Comparison of ENCODE assay signal across 22 mouse cellular contexts in genomic region chr12:21126516-21126915, GRCm38 (mm10).
DNase-seq lines count a peak whose midpoint lies in the region; ATAC-seq lines count a peak whose summit lies in the region.
"Had no signal": no experiment of that assay in that cellular context is flagged by ENCODE, and none has a peak within 500 bp of the region (broad histone marks: within the 10 kb centered on the region; RNA-seq: fewer than 3 reads in every experiment).

No protein-coding gene starts in this region.

- H3K27ac ChIP-seq in forebrain, embryonic 15.5 days (replicated peaks): peak overlapping the region; percentile 33
- no peak overlapping the region for H3K27ac ChIP-seq in forebrain, embryonic 14.5 days (ENCODE audit: low read depth, low read length)
- peak overlapping the region; percentile 65; the same call in 1 of the 2 replicates for H3K27ac ChIP-seq in hindbrain, embryonic 14.5 days
- H3K27ac ChIP-seq in hindbrain, embryonic 12.5 days: no peak overlapping the region
- H3K27ac ChIP-seq in midbrain, embryonic 11.5 days (ENCODE audit: low read depth, low read length): no peak overlapping the region
- no peak overlapping the region for H3K27ac ChIP-seq in midbrain, embryonic 10.5 days (replicated peaks)
- 0 out of 2 replicates have a peak overlapping the region, but pooled peaks have one; percentile 22 for H3K27ac ChIP-seq in midbrain, embryonic 15.5 days
- H3K27ac ChIP-seq: embryonic facial prominence, embryonic 12.5 days; heart, embryonic 15.5 days; intestine, embryonic 15.5 days; limb, embryonic 13.5 days; liver, embryonic 14.5 days had no signal

- no peaks in the 10 kb centered on the region for H3K27me3 ChIP-seq in forebrain, embryonic 15.5 days
- H3K27me3 ChIP-seq in forebrain, embryonic 14.5 days (replicated peaks; ENCODE audit: control insufficient read depth, insufficient read depth, low read length): no peaks in the 10 kb centered on the region
- no peaks in the 10 kb centered on the region for H3K27me3 ChIP-seq in hindbrain, embryonic 14.5 days (ENCODE audit: control insufficient read depth, insufficient read depth, low read length)
- H3K27me3 ChIP-seq in hindbrain, embryonic 12.5 days: no peaks in the 10 kb centered on the region
- H3K27me3 ChIP-seq in midbrain, embryonic 11.5 days (ENCODE audit: control insufficient read depth, insufficient read depth, low read length): no peaks in the 10 kb centered on the region
- H3K27me3 ChIP-seq in midbrain, embryonic 10.5 days (ENCODE audit: low read depth, poor library complexity, severe bottlenecking): no peaks in the 10 kb centered on the region
- H3K27me3 ChIP-seq in midbrain, embryonic 15.5 days (replicated peaks): no peaks in the 10 kb centered on the region
- H3K27me3 ChIP-seq: embryonic facial prominence, embryonic 12.5 days; forebrain, embryonic 13.5 days; heart, embryonic 15.5 days; intestine, embryonic 15.5 days; limb, embryonic 13.5 days had no signal

- H3K9me3 ChIP-seq in forebrain, embryonic 15.5 days: no peaks in the 10 kb centered on the region
- no peaks in the 10 kb centered on the region for H3K9me3 ChIP-seq in forebrain, embryonic 14.5 days (replicated peaks; ENCODE audit: control insufficient read depth, low read length)
- peaks cover 2% of the 10 kb centered on the region; the same call in 1 of the 2 replicates for H3K9me3 ChIP-seq in hindbrain, embryonic 14.5 days (ENCODE audit: control insufficient read depth, low read length)
- H3K9me3 ChIP-seq in hindbrain, embryonic 12.5 days (replicated peaks): no peaks in the 10 kb centered on the region
- H3K9me3 ChIP-seq in midbrain, embryonic 11.5 days (ENCODE audit: control insufficient read depth, low read length): no peaks in the 10 kb centered on the region
- no peaks in the 10 kb centered on the region for H3K9me3 ChIP-seq in midbrain, embryonic 10.5 days (replicated peaks)
- no peaks in the 10 kb centered on the region for H3K9me3 ChIP-seq in midbrain, embryonic 15.5 days
- H3K9me3 ChIP-seq: embryonic facial prominence, embryonic 12.5 days; forebrain, embryonic 13.5 days; heart, embryonic 15.5 days; intestine, embryonic 15.5 days; limb, embryonic 13.5 days had no signal

- no peak for DNase-seq in forebrain, embryonic 14.5 days (ENCODE audit: low spot score)
- no peak for DNase-seq in hindbrain, embryonic 14.5 days (ENCODE audit: low spot score)
- peak; percentile 51 for DNase-seq in midbrain, embryonic 11.5 days (ENCODE audit: low spot score, missing footprints)
- DNase-seq in midbrain, embryonic 10.5 days (ENCODE audit: low spot score): no peak
- DNase-seq in adrenal gland, postnatal 36 days: no peak
- DNase-seq: adrenal gland, postnatal 25 days; gastrocnemius, postnatal 36 days; heart, postnatal 4 days; kidney, adult 8-10 months; kidney, postnatal 25 days; lung, embryonic 14.5 days; lung, postnatal 36 days had no signal

- H3K4me2 ChIP-seq in forebrain, embryonic 15.5 days (replicated peaks): no peak overlapping the region
- H3K4me2 ChIP-seq in forebrain, embryonic 14.5 days (ENCODE audit: low read length): no peak overlapping the region
- H3K4me2 ChIP-seq in hindbrain, embryonic 14.5 days (replicated peaks): no peak overlapping the region
- H3K4me2 ChIP-seq in hindbrain, embryonic 12.5 days (replicated peaks): no peak overlapping the region
- no peak overlapping the region for H3K4me2 ChIP-seq in midbrain, embryonic 11.5 days
- no peak overlapping the region for H3K4me2 ChIP-seq in midbrain, embryonic 15.5 days
- H3K4me2 ChIP-seq: embryonic facial prominence, embryonic 12.5 days; forebrain, embryonic 13.5 days; heart, embryonic 15.5 days; intestine, embryonic 15.5 days; limb, embryonic 13.5 days; lung, embryonic 14.5 days had no signal

- no peaks in the 10 kb centered on the region for H3K36me3 ChIP-seq in forebrain, embryonic 15.5 days
- H3K36me3 ChIP-seq in forebrain, embryonic 14.5 days (ENCODE audit: control insufficient read depth, insufficient read depth, low read length): no peaks in the 10 kb centered on the region
- H3K36me3 ChIP-seq in hindbrain, embryonic 14.5 days (replicated peaks; ENCODE audit: control insufficient read depth, insufficient read depth): no peaks in the 10 kb centered on the region
- no peaks in the 10 kb centered on the region for H3K36me3 ChIP-seq in hindbrain, embryonic 12.5 days
- no peaks in the 10 kb centered on the region for H3K36me3 ChIP-seq in midbrain, embryonic 11.5 days (ENCODE audit: control insufficient read depth, insufficient read depth, low read length)
- H3K36me3 ChIP-seq in midbrain, embryonic 10.5 days: no peaks in the 10 kb centered on the region
- no peaks in the 10 kb centered on the region for H3K36me3 ChIP-seq in midbrain, embryonic 15.5 days (replicated peaks)
- H3K36me3 ChIP-seq: embryonic facial prominence, embryonic 12.5 days; heart, embryonic 15.5 days; intestine, embryonic 15.5 days; limb, embryonic 13.5 days had no signal

- WGBS in forebrain, embryonic 15.5 days: 82% methylated on average over 4 of the region's 4 CpGs
- WGBS in forebrain, embryonic 14.5 days: 85% methylated on average over 4 of the region's 4 CpGs
- 79% methylated on average over 4 of the region's 4 CpGs for WGBS in hindbrain, embryonic 14.5 days
- WGBS in hindbrain, embryonic 12.5 days: 83% methylated on average over 4 of the region's 4 CpGs
- WGBS in midbrain, embryonic 11.5 days: 81% methylated on average over 4 of the region's 4 CpGs
- 88% methylated on average over 4 of the region's 4 CpGs for WGBS in midbrain, embryonic 10.5 days
- WGBS in midbrain, embryonic 15.5 days: 72% methylated on average over 4 of the region's 4 CpGs

- peak; percentile 33 for ATAC-seq in forebrain, embryonic 15.5 days (replicated peaks)
- no peak for ATAC-seq in forebrain, embryonic 14.5 days
- no peak for ATAC-seq in hindbrain, embryonic 14.5 days (ENCODE audit: low FRiP score)
- no peak for ATAC-seq in hindbrain, embryonic 12.5 days (ENCODE audit: low FRiP score)
- ATAC-seq in midbrain, embryonic 11.5 days (ENCODE audit: low FRiP score): no peak
- ATAC-seq in midbrain, embryonic 15.5 days (replicated peaks): no peak
- ATAC-seq: intestine, embryonic 15.5 days had no signal

- H3K4me1 ChIP-seq in forebrain, embryonic 15.5 days: peaks cover 40% of the 10 kb centered on the region
- H3K4me1 ChIP-seq in forebrain, embryonic 14.5 days (ENCODE audit: control insufficient read depth, insufficient read depth, low read length): peaks cover 14% of the 10 kb centered on the region; the same call in 1 of the 2 replicates
- peaks cover 28% of the 10 kb centered on the region for H3K4me1 ChIP-seq in hindbrain, embryonic 14.5 days (replicated peaks; ENCODE audit: control insufficient read depth, insufficient read depth, low read length)
- peaks cover 41% of the 10 kb centered on the region for H3K4me1 ChIP-seq in hindbrain, embryonic 12.5 days
- H3K4me1 ChIP-seq in midbrain, embryonic 11.5 days (ENCODE audit: control insufficient read depth, insufficient read depth, low read length): peaks cover 16% of the 10 kb centered on the region
- peaks cover 46% of the 10 kb centered on the region for H3K4me1 ChIP-seq in midbrain, embryonic 10.5 days
- peaks cover 47% of the 10 kb centered on the region for H3K4me1 ChIP-seq in midbrain, embryonic 15.5 days

- no peak overlapping the region for H3K9ac ChIP-seq in forebrain, embryonic 15.5 days (replicated peaks)
- H3K9ac ChIP-seq in forebrain, embryonic 14.5 days (ENCODE audit: low read length): no peak overlapping the region
- H3K9ac ChIP-seq in hindbrain, embryonic 14.5 days: peak overlapping the region; percentile 3; the same call in 1 of the 2 replicates
- no peak overlapping the region for H3K9ac ChIP-seq in hindbrain, embryonic 12.5 days
- no peak overlapping the region for H3K9ac ChIP-seq in midbrain, embryonic 11.5 days (ENCODE audit: low read length)
- no peak overlapping the region for H3K9ac ChIP-seq in midbrain, embryonic 15.5 days
- H3K9ac ChIP-seq: embryonic facial prominence, embryonic 12.5 days; forebrain, embryonic 13.5 days; heart, embryonic 15.5 days; intestine, embryonic 15.5 days; limb, embryonic 13.5 days; liver, embryonic 14.5 days; lung, embryonic 14.5 days had no signal

- no peak overlapping the region for H3K4me3 ChIP-seq in forebrain, embryonic 15.5 days
- H3K4me3 ChIP-seq in forebrain, embryonic 14.5 days (ENCODE audit: low read depth, low read length): no peak overlapping the region
- no peak overlapping the region for H3K4me3 ChIP-seq in hindbrain, embryonic 14.5 days (replicated peaks; ENCODE audit: low read length)
- H3K4me3 ChIP-seq in hindbrain, embryonic 12.5 days: no peak overlapping the region
- no peak overlapping the region for H3K4me3 ChIP-seq in midbrain, embryonic 11.5 days (ENCODE audit: low read depth, low read length)
- H3K4me3 ChIP-seq in midbrain, embryonic 10.5 days: no peak overlapping the region
- H3K4me3 ChIP-seq in midbrain, embryonic 15.5 days: no peak overlapping the region
- H3K4me3 ChIP-seq: embryonic facial prominence, embryonic 12.5 days; forebrain, embryonic 13.5 days; heart, embryonic 15.5 days; intestine, embryonic 15.5 days; limb, embryonic 13.5 days; myocyte had no signal

Comparison
In these comparisons a context has a peak if more than half of its experiments do, and no peak if none do; other contexts are left out.
1. H3K27ac ChIP-seq: peak in forebrain, embryonic 15.5 days (single experiment), hindbrain, embryonic 14.5 days (single experiment) and midbrain, embryonic 15.5 days (single experiment); none in forebrain, embryonic 14.5 days (single experiment), hindbrain, embryonic 12.5 days (single experiment), midbrain, embryonic 11.5 days (single experiment) and midbrain, embryonic 10.5 days (single experiment).